ENCODE assay signal across 8 mouse cellular contexts in the genomic region with DNA sequence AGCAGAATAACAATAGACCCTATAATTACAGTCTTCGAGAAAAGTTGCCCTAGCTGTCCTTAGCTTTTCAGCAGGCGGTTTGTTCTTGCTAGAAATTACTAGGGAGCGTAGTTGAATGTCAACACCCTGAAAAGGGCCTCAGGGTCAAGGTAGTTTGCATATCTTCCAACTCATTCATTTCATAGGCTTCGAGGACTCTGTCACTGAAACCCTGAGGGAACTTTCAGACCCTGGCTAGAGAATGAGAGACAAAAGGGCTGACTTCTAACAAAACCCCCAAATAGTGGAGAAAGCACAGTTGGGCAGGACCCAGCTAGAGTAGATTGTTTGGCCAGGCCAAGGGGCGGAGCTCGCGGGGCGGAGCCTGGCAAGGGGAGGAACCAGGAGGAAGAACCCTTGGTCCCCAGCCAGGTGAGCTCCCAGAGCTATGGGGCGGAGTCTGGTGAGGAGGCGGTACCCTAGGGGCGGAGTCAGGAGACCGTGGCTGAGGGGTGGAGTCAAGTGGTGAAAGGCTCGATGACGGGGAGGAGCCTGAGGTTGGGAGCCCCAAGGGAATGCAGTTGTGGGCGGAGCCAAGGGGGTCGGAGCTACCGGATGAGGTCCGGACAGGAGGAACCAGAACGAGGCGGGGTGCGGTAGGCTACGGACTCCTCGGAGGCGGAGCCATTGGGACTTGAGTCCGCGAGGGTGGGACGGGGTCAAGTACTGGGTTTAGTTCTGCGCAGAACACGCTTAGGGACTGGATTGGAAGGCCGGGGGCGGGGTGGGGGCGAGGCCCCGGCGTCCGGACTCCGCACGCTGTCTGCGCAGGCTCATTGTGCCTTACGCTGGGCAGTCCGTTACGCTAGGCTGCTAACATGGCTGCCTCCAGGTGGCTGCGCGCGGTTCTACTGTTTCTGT. TPM values are rescaled to one million over a fixed set of nuclear protein-coding genes. Genes with fewer than 3 reads are reported as not detected.
DNase-seq lines count a peak whose midpoint lies in the region; ATAC-seq and TF ChIP-seq lines count a peak whose summit lies in the region.

No protein-coding gene starts in this region.

- intact Hi-C loops in heart, adult 2 months (cut with DNase I) = loop anchor here (5.0 kb wide), 2 partner anchors 261 to 1024 kb away; partner anchors contain the start of genes Abhd17c and Mex3b

- WGBS in embryonic facial prominence, embryonic 14.5 days = 6% methylated on average over 25 of the region's 44 CpGs
- WGBS in heart, adult 2 months = 2% methylated on average over 43 of the region's 44 CpGs
- 4% methylated on average over 44 of the region's 44 CpGs for WGBS in limb, embryonic 13.5 days
- 3% methylated on average over 38 of the region's 44 CpGs for WGBS in midbrain, embryonic 16.5 days

- peak; percentile 90 for TF ChIP-seq POLR2A in heart, adult 2 months (IDR thresholded peaks at IDR 0.05; ENCODE audit: insufficient read depth, low read depth, low read length)

- H3K4me2 ChIP-seq in embryonic facial prominence, embryonic 14.5 days (ENCODE audit: low read depth, low read length) = peak overlapping the region; percentile 71
- peak overlapping the region; percentile 69 for H3K4me2 ChIP-seq in limb, embryonic 13.5 days (replicated peaks)
- peak overlapping the region; percentile 81 for H3K4me2 ChIP-seq in midbrain, embryonic 16.5 days (ENCODE audit: low read length)

- peak overlapping the region; percentile 80 for H3K9ac ChIP-seq in embryonic facial prominence, embryonic 14.5 days (ENCODE audit: low read depth, low read length)
- H3K9ac ChIP-seq in heart, adult 2 months (ENCODE audit: low read depth, low read length) = peak overlapping the region; percentile 73
- H3K9ac ChIP-seq in limb, embryonic 13.5 days = peak overlapping the region; percentile 80
- H3K9ac ChIP-seq in midbrain, embryonic 16.5 days (ENCODE audit: low read depth, low read length) = peak overlapping the region; percentile 73

- no peaks in the 10 kb centered on the region for H3K27me3 ChIP-seq in embryonic facial prominence, embryonic 14.5 days (replicated peaks; ENCODE audit: control insufficient read depth, insufficient read depth, low read length)
- no peaks in the 10 kb centered on the region for H3K27me3 ChIP-seq in heart, adult 2 months (ENCODE audit: control insufficient read depth, insufficient read depth, low read length)
- H3K27me3 ChIP-seq in limb, embryonic 13.5 days = no peaks in the 10 kb centered on the region
- H3K27me3 ChIP-seq in midbrain, embryonic 16.5 days (ENCODE audit: control insufficient read depth, insufficient read depth, low read depth, low read length) = no peaks in the 10 kb centered on the region

- H3K4me3 ChIP-seq in embryonic facial prominence, embryonic 14.5 days (ENCODE audit: low read depth, low read length) = peak overlapping the region; percentile 80
- peak overlapping the region; percentile 90 for H3K4me3 ChIP-seq in heart, adult 2 months
- H3K4me3 ChIP-seq in limb, embryonic 13.5 days = peak overlapping the region; percentile 79
- peak overlapping the region; percentile 68 for H3K4me3 ChIP-seq in midbrain, embryonic 16.5 days (ENCODE audit: low read depth, low read length)

- peak overlapping the region; percentile 89 for H3K27ac ChIP-seq in embryonic facial prominence, embryonic 14.5 days (replicated peaks; ENCODE audit: low read depth, low read length)
- peak overlapping the region; percentile 83 for H3K27ac ChIP-seq in heart, adult 2 months
- H3K27ac ChIP-seq in limb, embryonic 13.5 days = peak overlapping the region; percentile 85
- peak overlapping the region; percentile 86 for H3K27ac ChIP-seq in midbrain, embryonic 16.5 days (ENCODE audit: low read length)

- peak; percentile 55 for TF ChIP-seq CTCF in heart, adult 2 months (IDR thresholded peaks at IDR 0.05)

- H3K79me2 ChIP-seq in heart, adult 2 months (replicated peaks; ENCODE audit: control insufficient read depth, insufficient read depth, low read length) = no peaks in the 10 kb centered on the region

- peaks cover 8% of the 10 kb centered on the region; the same call in 1 of the 2 replicates for H3K4me1 ChIP-seq in embryonic facial prominence, embryonic 14.5 days (ENCODE audit: control insufficient read depth, insufficient read depth, low read length)
- H3K4me1 ChIP-seq in heart, adult 2 months (ENCODE audit: control insufficient read depth, insufficient read depth, low read length) = peaks cover 2% of the 10 kb centered on the region; the same call in 1 of the 2 replicates
- peaks cover 13% of the 10 kb centered on the region for H3K4me1 ChIP-seq in limb, embryonic 13.5 days
- H3K4me1 ChIP-seq in midbrain, embryonic 16.5 days (ENCODE audit: control insufficient read depth, insufficient read depth, low read length) = peaks cover 20% of the 10 kb centered on the region

- TF ChIP-seq EP300 in heart, adult 2 months (IDR thresholded peaks at IDR 0.05; ENCODE audit: insufficient read depth, low read depth, low read length) = peak; percentile 70

- no peaks in the 10 kb centered on the region for H3K9me3 ChIP-seq in embryonic facial prominence, embryonic 14.5 days (ENCODE audit: control insufficient read depth, low read length)
- H3K9me3 ChIP-seq in limb, embryonic 13.5 days = no peaks in the 10 kb centered on the region
- H3K9me3 ChIP-seq in midbrain, embryonic 16.5 days (replicated peaks; ENCODE audit: control insufficient read depth, low read length, poor library complexity, severe bottlenecking) = no peaks in the 10 kb centered on the region

- peak; percentile 98 for ATAC-seq in embryonic facial prominence, embryonic 14.5 days (ENCODE audit: low read depth)
- peak; percentile 96 for ATAC-seq in limb, embryonic 13.5 days (ENCODE audit: low FRiP score, low read depth)
- ATAC-seq in midbrain, embryonic 16.5 days = peak; percentile 98

- H3K36me3 ChIP-seq in embryonic facial prominence, embryonic 14.5 days (ENCODE audit: control insufficient read depth, insufficient read depth, low read length) = peaks cover 23% of the 10 kb centered on the region
- H3K36me3 ChIP-seq in heart, adult 2 months (ENCODE audit: control insufficient read depth, insufficient read depth, low read length) = peaks cover 2% of the 10 kb centered on the region; the same call in 1 of the 2 replicates
- H3K36me3 ChIP-seq in limb, embryonic 13.5 days = peaks cover 17% of the 10 kb centered on the region
- 0 out of 2 replicates have a peak, but pooled peaks cover 4% of the 10 kb centered on the region for H3K36me3 ChIP-seq in midbrain, embryonic 16.5 days (ENCODE audit: control insufficient read depth, insufficient read depth, low read length)

- DNase-seq in 3T3-L1 (ENCODE audit: low read depth, low spot score) = peak; percentile 99
- DNase-seq in adrenal gland, postnatal 4 days (ENCODE audit: low spot score in 2 of 2) = peak; percentile 95 to 99
- DNase-seq in embryonic facial prominence, embryonic 14.5 days (ENCODE audit: low spot score) = peak; percentile 99
- peak; percentile 100 for DNase-seq in heart, adult 2 months
- peak; percentile 100 for DNase-seq in kidney, adult 8-10 months
- peak; percentile 100 for DNase-seq in spleen, postnatal 10 days (ENCODE audit: low spot score in 2 of 2)

RNA-seq across cellular contexts. Expression of gene Mesd, which starts 7.4 kb away (rescaled TPM):
- 100 to 1,000 TPM; 100 to 106 TPM for total RNA-seq in adrenal gland, postnatal 4 days (2021)
- polyA plus RNA-seq in embryonic facial prominence, embryonic 14.5 days (2014; fragmentation: Nextera tagmentation; extraction: Ambion mirVana) = 84.2 and 89.3 TPM in 2 replicates
- total RNA-seq in heart, adult 2 months (2021) = 10 to 100 TPM; 51.5 to 52.0 TPM
- polyA plus RNA-seq in heart, adult 2 months (2012; rRNA removed) = 11.4 and 19.4 TPM in 2 replicates
- polyA plus RNA-seq in limb, embryonic 13.5 days (2015; fragmentation: Nextera tagmentation; extraction: Ambion mirVana) = 103 and 113 TPM in 2 replicates
- 61.7 and 65.9 TPM in 2 replicates for polyA plus RNA-seq in midbrain, embryonic 16.5 days (2015; fragmentation: Nextera tagmentation; extraction: Ambion mirVana)

RNA-seq across cellular contexts. Expression of gene Tlnrd1, which starts 7.6 kb away (rescaled TPM):
- total RNA-seq in adrenal gland, postnatal 4 days (2021) = 10 to 100 TPM; 23.1 to 26.2 TPM
- 14.9 and 15.1 TPM in 2 replicates for polyA plus RNA-seq in embryonic facial prominence, embryonic 14.5 days (2014; fragmentation: Nextera tagmentation; extraction: Ambion mirVana)
- 1 to 10 TPM; 6.5 to 8.7 TPM for total RNA-seq in heart, adult 2 months (2021)
- 5.9 and 7.2 TPM in 2 replicates for polyA plus RNA-seq in heart, adult 2 months (2012; rRNA removed)
- polyA plus RNA-seq in limb, embryonic 13.5 days (2015; fragmentation: Nextera tagmentation; extraction: Ambion mirVana) = 10.0 TPM in 2 replicates
- 7.1 and 7.6 TPM in 2 replicates for polyA plus RNA-seq in midbrain, embryonic 16.5 days (2015; fragmentation: Nextera tagmentation; extraction: Ambion mirVana)

Comparison
In these comparisons a context has a peak if more than half of its experiments do, and no peak if none do; other contexts are left out.
1. Peak in every context shown above with its lines: DNase-seq, ATAC-seq, H3K4me3 ChIP-seq and H3K27ac ChIP-seq.